Mouse (Mus musculus) heart, embryonic 12.5 days (tissue): ENCODE data around the gene Slc27a3. TPM values are rescaled to one million over a fixed set of nuclear protein-coding genes. Genes with fewer than 3 reads are reported as not detected.
A peak's percentile ranks its signal among the peaks of the same experiment; 100 is the strongest.

Experiments
- ATAC-seq: fragments of 200-750 bp; cut with Nextera tagmentation; 2 replicates; pipeline ENCODE4 v1.8.0; 2017; ENCODE audit warnings: moderate TSS enrichment, moderate library complexity; ENCODE audit not compliant: insufficient number of reproducible peaks, low FRiP score
- H3K27ac ChIP-seq: fragments of 300-500 bp; sonication (generic); 2 replicates; pipeline ENCODE4 v1.5.1; 2016; ENCODE audit warnings: mild to moderate bottlenecking, moderate library complexity; ENCODE audit not compliant: poor library complexity, severe bottlenecking
- H3K27me3 ChIP-seq: fragments of 300-500 bp; sonication (generic); replicated peaks from 2 replicates; pipeline ENCODE4 v1.6.1; 2016; ENCODE audit warnings: mild to moderate bottlenecking, moderate library complexity
- H3K36me3 ChIP-seq: fragments of 300-500 bp; sonication (generic); 2 replicates; pipeline ENCODE4 v1.6.1; 2016; ENCODE audit warnings: mild to moderate bottlenecking, moderate library complexity
- H3K4me1 ChIP-seq: fragments of 300-500 bp; sonication (generic); replicated peaks from 2 replicates; pipeline ENCODE4 v1.6.1; 2016; ENCODE audit warnings: mild to moderate bottlenecking
- H3K4me2 ChIP-seq: fragments of 300-500 bp; sonication (generic); 2 replicates; pipeline ENCODE4 v1.6.1; 2016; ENCODE audit warnings: mild to moderate bottlenecking, moderate library complexity
- H3K4me3 ChIP-seq: fragments of 300-500 bp; sonication (generic); 2 replicates; pipeline ENCODE4 v1.5.1; 2016; ENCODE audit warnings: mild to moderate bottlenecking
- H3K9ac ChIP-seq: fragments of 300-500 bp; sonication (generic); 2 replicates; pipeline ENCODE4 v1.6.1; 2016; ENCODE audit warnings: mild to moderate bottlenecking, moderate library complexity
- H3K9me3 ChIP-seq: fragments of 300-500 bp; sonication (generic); replicated peaks from 2 replicates; pipeline ENCODE4 v1.6.1; 2016; ENCODE audit warnings: mild to moderate bottlenecking, moderate library complexity
- WGBS: fragments of 180-500 bp; shearing (Covaris S2); methylation state at CpG from one replicate; pipeline ENCODE4 v1.1.7; 2016; 5-methylcytosine and 5-hydroxymethylcytosine counted together
- polyA plus RNA-seq: library from polyadenylated mRNA; unstranded; fragments of >200 nt; fragmentation: Nextera tagmentation; extraction: Ambion mirVana; gene quantifications from 2 replicates; pipeline ENCODE4 v1.2.1, GENCODE M21; 2016

The Slc27a3 gene
- polyA plus RNA-seq, 1 experiment from 2014 or later: 9.9 TPM

- H3K27ac ChIP-seq: no peak overlapping the region
- peaks cover 32% of the 10 kb centered on the region for H3K4me1 ChIP-seq
- no peak overlapping the region for H3K4me2 ChIP-seq
- no peak overlapping the region for H3K9ac ChIP-seq
- H3K4me3 ChIP-seq: no peak overlapping the region
- ATAC-seq: no peak
- no peaks in the 10 kb centered on the region for H3K27me3 ChIP-seq
- peaks cover 65% of the 10 kb centered on the region for H3K36me3 ChIP-seq
- H3K9me3 ChIP-seq: no peaks in the 10 kb centered on the region
- 59% methylated on average over 4 of the region's 4 CpGs for WGBS
Observed at GRCm38 (mm10) chr3:90391004-90391403, 1.3 kb upstream of the Slc27a3 start.

- H3K4me1 ChIP-seq: peaks cover 32% of the 10 kb centered on the region
Observed at GRCm38 (mm10) chr3:90388726-90389510, 820 bp downstream of the Slc27a3 start.

GRCm38 (mm10) chr3:90388192-90388591, 1.5 kb downstream of the Slc27a3 start:
- H3K4me3 ChIP-seq: peak overlapping the region; percentile 64; the same call in 1 of the 2 replicates
- H3K36me3 ChIP-seq: peaks cover 44% of the 10 kb centered on the region
- 83% methylated on average over 4 of the region's 4 CpGs for WGBS
- no peak overlapping the region for H3K27ac ChIP-seq
- ATAC-seq: no peak
- peaks cover 32% of the 10 kb centered on the region for H3K4me1 ChIP-seq
- H3K9me3 ChIP-seq: no peaks in the 10 kb centered on the region
- H3K27me3 ChIP-seq: no peaks in the 10 kb centered on the region
- H3K9ac ChIP-seq: peak overlapping the region; percentile 84; the same call in 1 of the 2 replicates
- H3K4me2 ChIP-seq: peak overlapping the region; percentile 96

More at GRCm38 (mm10) chr3:90388726-90389510, 820 bp downstream of the Slc27a3 start:
- Histone ChIP-seq H3K9me3 (no peaks in the 10 kb centered on the region), H3K27ac (peak overlapping the region; percentile 55), H3K36me3 (peaks cover 51% of the 10 kb centered on the region), H3K27me3 (no peaks in the 10 kb centered on the region), H3K9ac (peak overlapping the region; percentile 84), H3K4me2 (peak overlapping the region; percentile 96), H3K4me3 (peak overlapping the region; percentile 64)
- ATAC-seq: peak; percentile 52
- WGBS: 5% methylated on average over 53 of the region's 53 CpGs

DNA sequence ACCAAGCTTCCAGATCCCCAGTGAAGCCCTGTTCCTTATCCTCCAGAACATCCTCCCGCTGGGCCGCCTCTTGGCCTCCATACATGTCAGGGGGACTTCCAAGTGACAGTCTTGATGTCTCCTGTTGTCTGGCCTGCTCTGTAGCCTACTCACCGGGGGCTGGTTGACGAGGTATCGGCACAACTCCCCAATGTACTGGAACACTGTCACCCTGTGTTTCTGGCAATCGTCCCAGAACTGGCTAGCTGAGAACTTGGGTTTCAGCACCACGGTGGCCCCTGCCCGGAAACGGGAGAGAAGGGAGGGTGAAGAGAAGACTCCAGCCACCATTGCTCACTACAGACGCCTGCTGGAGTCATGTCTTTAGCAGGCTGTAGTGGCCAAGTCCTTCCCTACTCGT, 2.3 kb downstream of the Slc27a3 start:
- H3K36me3 ChIP-seq: peaks cover 36% of the 10 kb centered on the region
- peak overlapping the region; percentile 96 for H3K4me2 ChIP-seq
- WGBS: 51% methylated on average over 11 of the region's 11 CpGs
- no peak overlapping the region; the same call in 1 of the 2 replicates for H3K4me3 ChIP-seq
- H3K4me1 ChIP-seq: peaks cover 32% of the 10 kb centered on the region
- no peak overlapping the region for H3K9ac ChIP-seq
- no peak overlapping the region for H3K27ac ChIP-seq
- no peak for ATAC-seq
- H3K27me3 ChIP-seq: no peaks in the 10 kb centered on the region
- H3K9me3 ChIP-seq: no peaks in the 10 kb centered on the region

DNA sequence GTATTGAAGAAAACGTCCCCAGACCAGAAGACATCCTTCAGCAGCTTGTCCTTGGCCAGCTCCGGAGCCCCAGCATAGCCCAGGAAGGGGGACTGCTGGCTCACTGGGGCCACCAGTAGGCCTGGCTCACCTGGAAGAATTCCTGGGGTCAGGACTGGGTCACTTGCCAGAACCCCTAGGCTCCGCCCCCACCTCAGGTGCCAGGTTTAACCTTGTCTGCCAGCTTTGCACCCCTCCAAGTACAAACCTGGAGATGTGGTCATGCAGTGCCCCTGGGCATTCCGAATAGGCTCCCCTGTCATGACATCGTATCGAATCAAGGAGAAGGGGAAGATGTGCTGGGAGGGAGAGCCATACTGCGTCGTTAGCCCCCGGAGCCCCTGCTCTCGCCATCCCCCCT, 2.9 kb downstream of the Slc27a3 start:
- ATAC-seq: no peak
- Histone ChIP-seq H3K4me3 (no peak overlapping the region), H3K27ac (no peak overlapping the region), H3K9ac (no peak overlapping the region), H3K27me3 (no peaks in the 10 kb centered on the region), H3K36me3 (peaks cover 30% of the 10 kb centered on the region), H3K4me1 (peaks cover 32% of the 10 kb centered on the region), H3K9me3 (no peaks in the 10 kb centered on the region), H3K4me2 (no peak overlapping the region)
- WGBS: 87% methylated on average over 10 of the region's 10 CpGs

GRCm38 (mm10) chr3:90384851-90385375, 4.8 kb downstream of the Slc27a3 start:
- ATAC-seq: no peak
- Histone ChIP-seq H3K4me1 (peaks cover 25% of the 10 kb centered on the region), H3K36me3 (peaks cover 19% of the 10 kb centered on the region), H3K9ac (no peak overlapping the region), H3K9me3 (no peaks in the 10 kb centered on the region), H3K4me3 (no peak overlapping the region), H3K27me3 (no peaks in the 10 kb centered on the region), H3K27ac (no peak overlapping the region), H3K4me2 (no peak overlapping the region)
- WGBS: 69% methylated on average over 7 of the region's 7 CpGs

DNA sequence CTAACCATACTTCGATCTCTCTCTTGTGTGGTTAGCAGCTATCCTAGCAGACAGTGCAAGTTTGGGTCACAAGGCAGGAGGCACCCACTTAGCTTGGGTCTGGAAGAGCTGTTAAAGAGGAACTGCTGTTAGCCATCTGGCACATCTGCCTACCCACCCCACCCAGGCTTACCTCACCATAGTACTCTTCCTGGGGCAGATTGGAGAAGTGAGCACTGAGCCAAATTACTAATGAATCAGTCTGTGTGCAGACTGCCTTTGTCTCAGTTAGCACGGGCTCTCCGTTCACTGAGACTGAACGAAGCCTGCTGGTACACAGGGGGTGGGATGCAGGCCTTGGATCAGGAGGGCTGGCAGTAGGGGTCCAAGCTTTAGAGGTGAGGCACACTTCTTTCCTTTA, 6.0 kb downstream of the Slc27a3 start:
- Histone ChIP-seq H3K4me2 (no peak overlapping the region), H3K36me3 (peaks cover 19% of the 10 kb centered on the region), H3K27me3 (no peaks in the 10 kb centered on the region), H3K9ac (no peak overlapping the region), H3K27ac (no peak overlapping the region), H3K4me1 (peaks cover 17% of the 10 kb centered on the region), H3K4me3 (no peak overlapping the region), H3K9me3 (no peaks in the 10 kb centered on the region)
- no peak for ATAC-seq
- WGBS: 90% methylated on average over 4 of the region's 4 CpGs

DNA sequence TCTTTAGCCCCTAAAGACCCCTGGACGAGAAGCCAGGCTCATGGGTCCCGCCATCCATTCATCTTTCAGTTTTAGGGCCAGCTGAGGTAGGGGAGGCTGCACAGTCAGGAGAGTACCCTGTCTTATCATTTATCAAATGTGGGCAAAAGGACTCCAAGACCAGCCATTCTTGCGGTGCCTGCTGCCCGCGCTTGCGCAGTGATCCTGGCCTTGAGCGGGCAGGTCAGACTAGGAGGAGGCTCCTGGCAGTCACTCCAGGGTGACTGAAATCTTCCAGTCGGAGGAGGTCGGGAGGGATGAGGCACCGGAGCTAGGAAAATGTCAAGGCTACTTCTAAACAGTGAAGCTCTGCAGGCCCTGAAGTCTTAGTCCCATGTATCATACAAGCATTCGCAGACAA, 8.0 kb downstream of the Slc27a3 start:
- Histone ChIP-seq H3K4me3 (no peak overlapping the region), H3K27me3 (no peaks in the 10 kb centered on the region), H3K9ac (no peak overlapping the region), H3K36me3 (peaks cover 13% of the 10 kb centered on the region), H3K4me2 (no peak overlapping the region), H3K27ac (no peak overlapping the region), H3K4me1 (no peaks in the 10 kb centered on the region), H3K9me3 (no peaks in the 10 kb centered on the region)
- WGBS: 54% methylated on average over 11 of the region's 11 CpGs
- no peak for ATAC-seq

DNA sequence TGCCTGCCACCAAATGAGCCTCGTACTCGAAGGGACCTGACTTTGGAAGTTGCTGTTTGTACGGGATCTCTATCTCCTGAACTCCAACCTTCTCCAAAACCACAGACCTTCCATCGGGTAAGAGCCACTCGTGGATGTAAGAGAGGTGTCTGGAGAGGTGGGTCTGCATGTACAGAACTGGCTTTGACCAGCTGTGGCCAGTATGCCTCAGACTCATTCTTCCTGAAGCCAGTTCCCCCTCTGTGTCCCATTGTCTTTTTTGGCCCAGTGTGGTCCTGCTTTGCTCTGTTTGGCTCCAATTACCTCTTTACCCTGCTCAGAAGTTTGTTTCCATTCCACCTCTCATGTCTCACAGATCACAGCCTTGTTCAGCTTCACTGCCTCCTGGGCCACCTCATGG, 11.2 kb downstream of the Slc27a3 start:
- peaks cover 8% of the 10 kb centered on the region for H3K4me1 ChIP-seq
- ATAC-seq: no peak
- no peaks in the 10 kb centered on the region for H3K36me3 ChIP-seq
- no peaks in the 10 kb centered on the region for H3K9me3 ChIP-seq
- 81% methylated on average over 5 of the region's 5 CpGs for WGBS
- no peaks in the 10 kb centered on the region for H3K27me3 ChIP-seq
- H3K4me3 ChIP-seq: no peak overlapping the region
- no peak overlapping the region for H3K4me2 ChIP-seq
- no peak overlapping the region for H3K9ac ChIP-seq
- no peak overlapping the region for H3K27ac ChIP-seq

DNA sequence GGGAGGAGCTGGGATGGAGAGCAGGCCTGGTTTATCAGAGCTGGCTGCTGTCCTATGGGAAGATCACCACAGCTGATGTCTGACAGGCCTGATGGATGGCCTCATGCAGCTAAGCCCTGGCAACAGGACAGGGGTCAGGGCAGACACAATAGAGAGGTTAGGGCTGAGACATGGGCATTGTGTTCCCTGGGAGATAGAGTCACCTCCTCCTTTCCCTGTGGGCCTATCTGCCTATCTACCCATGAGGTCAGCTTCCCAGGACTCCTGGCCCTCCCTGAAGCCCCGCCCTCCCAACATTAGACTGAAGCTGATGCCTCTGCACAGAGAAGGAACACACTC, 13.5 kb downstream of the Slc27a3 start:
- 65% methylated on average over 1 of the region's 1 CpGs for WGBS
- ATAC-seq: peak; percentile 50; the same call in 1 of the 2 replicates
- H3K4me3 ChIP-seq: no peak overlapping the region

GRCm38 (mm10) chr3:90375562-90376246, 14.0 kb downstream of the Slc27a3 start:
- no peak overlapping the region for H3K4me2 ChIP-seq
- peaks cover 8% of the 10 kb centered on the region for H3K4me1 ChIP-seq
- no peaks in the 10 kb centered on the region for H3K27me3 ChIP-seq
- H3K9ac ChIP-seq: peak overlapping the region; percentile 33; the same call in 1 of the 2 replicates
- ATAC-seq: peak; percentile 1; the same call in 1 of the 2 replicates
- H3K27ac ChIP-seq: no peak overlapping the region
- 62% methylated on average over 3 of the region's 3 CpGs for WGBS
- no peaks in the 10 kb centered on the region for H3K9me3 ChIP-seq
- no peak overlapping the region for H3K4me3 ChIP-seq
- no peaks in the 10 kb centered on the region for H3K36me3 ChIP-seq

More for the DNA sequence above, 13.5 kb downstream of the Slc27a3 start:
- Histone ChIP-seq H3K36me3 (no peaks in the 10 kb centered on the region), H3K27me3 (no peaks in the 10 kb centered on the region), H3K27ac (no peak overlapping the region), H3K9ac (peak overlapping the region; percentile 33; the same call in 1 of the 2 replicates), H3K4me2 (no peak overlapping the region), H3K9me3 (no peaks in the 10 kb centered on the region), H3K4me1 (peaks cover 8% of the 10 kb centered on the region)
